Mouse (Mus musculus) liver, embryonic 13.5 days (tissue): ENCODE data around the gene Dalrd3. TPM values are rescaled to one million over a fixed set of nuclear protein-coding genes. Genes with fewer than 3 reads are reported as not detected.

Source experiments
- ATAC-seq: fragments of 200-750 bp; cut with Nextera tagmentation; 2 replicates; pipeline ENCODE4 v1.8.0; 2017; ENCODE audit warnings: low read depth, mild to moderate bottlenecking, moderate number of reproducible peaks, moderate library complexity
- DNase-seq: peaks from one replicate; pipeline ENCODE4 v3.0.0; 2022
- H3K27ac ChIP-seq: fragments of 300-500 bp; sonication (generic); 2 replicates; pipeline ENCODE4 v1.5.1; 2015; ENCODE audit warnings: moderate library complexity, mild to moderate bottlenecking, inconsistent platforms
- H3K27me3 ChIP-seq: fragments of 300-500 bp; sonication (generic); 2 replicates; pipeline ENCODE4 v1.6.1; 2015; ENCODE audit warnings: mild to moderate bottlenecking, inconsistent platforms
- H3K36me3 ChIP-seq: fragments of 300-500 bp; sonication (generic); 2 replicates; pipeline ENCODE4 v1.6.1; 2015; ENCODE audit warnings: mild to moderate bottlenecking, inconsistent platforms
- H3K4me1 ChIP-seq: fragments of 300-500 bp; sonication (generic); replicated peaks from 2 replicates; pipeline ENCODE4 v1.6.1; 2015; ENCODE audit warnings: inconsistent platforms
- H3K4me2 ChIP-seq: fragments of 300-500 bp; sonication (generic); 2 replicates; pipeline ENCODE4 v1.6.1; 2015; ENCODE audit warnings: inconsistent platforms, mild to moderate bottlenecking, moderate library complexity
- H3K4me3 ChIP-seq: fragments of 300-500 bp; sonication (generic); replicated peaks from 2 replicates; pipeline ENCODE4 v1.5.1; 2015; ENCODE audit warnings: mild to moderate bottlenecking, inconsistent platforms
- H3K9ac ChIP-seq: fragments of 300-500 bp; sonication (generic); 2 replicates; pipeline ENCODE4 v1.6.1; 2015; ENCODE audit warnings: mild to moderate bottlenecking, inconsistent platforms
- H3K9me3 ChIP-seq: fragments of 300-500 bp; sonication (generic); replicated peaks from 2 replicates; pipeline ENCODE4 v1.6.1; 2016; ENCODE audit warnings: inconsistent platforms
- WGBS: fragments of 180-500 bp; shearing (Covaris S2); methylation state at CpG from one replicate; pipeline ENCODE4 v1.1.7; 2015; ENCODE audit not compliant: insufficient replicate concordance; 5-methylcytosine and 5-hydroxymethylcytosine counted together
- polyA plus RNA-seq: library from polyadenylated mRNA; unstranded; fragments of >200 nt; fragmentation: Nextera tagmentation; extraction: Ambion mirVana; gene quantifications from 2 replicates; pipeline ENCODE4 v1.2.1, GENCODE M21; 2015

The Dalrd3 gene
- polyA plus RNA-seq, result 40.5 and 43.2 TPM in 2 replicates

DNA sequence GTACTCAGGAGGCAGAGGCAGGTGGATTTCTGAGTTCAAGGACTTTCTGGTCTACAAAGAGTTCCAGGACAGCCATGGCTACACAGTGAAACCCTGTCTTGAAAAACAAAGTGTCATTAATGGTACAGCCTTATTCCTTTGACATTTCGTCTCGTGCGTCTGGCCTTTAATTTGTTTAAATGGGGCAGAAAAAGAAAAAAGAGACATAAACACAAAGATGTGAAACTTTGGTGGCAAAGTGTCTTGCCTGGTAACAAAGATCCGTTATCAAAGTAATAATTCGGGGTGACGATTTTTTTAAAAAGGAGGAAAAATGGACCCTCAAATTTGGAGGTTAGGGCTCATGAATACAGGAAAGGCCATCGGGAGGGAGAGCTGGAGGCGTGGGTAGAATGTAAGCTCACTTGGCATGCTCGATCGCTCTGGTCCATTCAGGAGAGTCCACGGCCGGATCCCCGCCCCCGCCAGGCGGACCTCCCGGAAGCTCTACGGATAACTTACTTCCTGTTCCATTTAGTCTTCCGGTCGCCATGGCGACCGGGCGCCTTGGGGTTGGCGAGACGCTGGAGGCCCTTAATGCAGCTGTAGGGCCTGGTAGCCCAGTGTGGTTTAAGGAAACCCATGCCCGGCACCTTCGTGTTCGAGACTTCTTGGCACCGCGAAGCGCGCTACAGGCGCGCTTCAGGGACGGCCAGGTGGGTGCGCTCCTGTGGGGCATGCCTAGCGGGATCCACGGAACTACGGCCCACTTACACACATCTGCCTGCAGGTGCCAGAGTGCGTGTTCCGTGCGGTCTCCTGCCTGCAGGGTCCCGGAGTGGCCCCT lies at the start of gene Dalrd3:
Gene Dalrd3, plus strand, starts transcription at position 506 of the 826 bp plus-strand sequence.
- ATAC-seq, result peak; percentile 66
- Histone ChIP-seq H3K4me1 (peaks cover 57% of the 10 kb centered on the region), H3K36me3 (peaks cover 49% of the 10 kb centered on the region), H3K27ac (peak within 1 kb of the TSS; percentile 98), H3K9ac (peak within 1 kb of the TSS; percentile 91), H3K27me3 (no peaks in the 10 kb centered on the region), H3K4me2 (peak within 1 kb of the TSS; percentile 100), H3K9me3 (no peaks in the 10 kb centered on the region), H3K4me3 (peak within 1 kb of the TSS; percentile 84)
- DNase-seq, result peak; percentile 88
- WGBS, result 4% methylated on average over 42 of the region's 42 CpGs

DNA sequence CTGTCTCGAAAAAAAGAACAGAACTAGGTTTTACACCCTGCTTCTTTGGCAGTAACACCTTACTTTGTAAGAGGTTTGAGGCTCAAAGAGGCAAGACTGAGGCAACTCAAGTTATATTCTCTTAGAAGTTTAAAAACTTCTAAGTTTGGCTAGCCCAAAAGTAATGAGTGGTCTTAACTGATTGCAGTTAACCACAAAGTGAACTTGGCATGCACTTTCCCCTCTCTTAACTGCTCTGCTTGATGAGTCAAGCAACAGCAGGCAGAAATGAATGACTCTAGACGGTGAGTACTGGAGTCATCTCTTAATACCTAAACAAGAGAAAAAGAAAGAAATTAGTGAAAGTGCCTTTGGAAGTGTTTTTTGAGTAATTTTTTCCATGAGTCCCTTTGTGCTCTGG lies 48.1 kb upstream of the Dalrd3 start:
- H3K4me3 ChIP-seq, result no peak overlapping the region
- DNase-seq (no peak), ATAC-seq (no peak)
- H3K4me2 ChIP-seq, result no peak overlapping the region
- no peaks in the 10 kb centered on the region for H3K9me3 ChIP-seq
- peaks cover 23% of the 10 kb centered on the region for H3K4me1 ChIP-seq
- no peak overlapping the region for H3K9ac ChIP-seq
- H3K36me3 ChIP-seq, result peaks cover 32% of the 10 kb centered on the region
- WGBS, result 62% methylated on average over 2 of the region's 2 CpGs
- H3K27me3 ChIP-seq, result no peaks in the 10 kb centered on the region
- H3K27ac ChIP-seq, result no peak overlapping the region

DNA sequence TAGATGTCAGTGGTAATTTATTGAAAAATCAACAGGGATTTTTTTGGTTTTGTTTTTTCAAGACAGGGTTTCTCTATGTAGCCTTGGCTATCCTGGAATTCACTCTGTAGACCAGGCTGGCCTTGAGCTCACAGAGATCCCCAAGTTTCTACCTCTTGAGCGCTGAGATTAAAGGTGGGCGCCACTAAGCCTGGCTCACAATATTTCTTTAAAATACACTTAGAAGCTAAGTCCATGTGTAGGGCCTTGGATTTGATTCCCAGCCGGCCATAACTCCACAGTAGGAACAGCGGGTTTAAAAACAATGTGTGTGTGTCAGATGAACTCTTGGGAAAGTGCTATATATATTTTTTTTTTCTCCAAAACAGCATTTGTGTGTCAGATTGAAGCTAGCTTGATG lies 46.3 kb upstream of the Dalrd3 start:
- Histone ChIP-seq H3K4me1 (peaks cover 23% of the 10 kb centered on the region), H3K4me3 (no peak overlapping the region), H3K27ac (no peak overlapping the region), H3K9ac (no peak overlapping the region), H3K4me2 (no peak overlapping the region), H3K9me3 (no peaks in the 10 kb centered on the region), H3K27me3 (no peaks in the 10 kb centered on the region), H3K36me3 (peaks cover 40% of the 10 kb centered on the region)
- no peak for ATAC-seq
- DNase-seq, result no peak
- WGBS, result 91% methylated on average over 4 of the region's 4 CpGs

GRCm38 (mm10) chr9:108525400-108525799 lies 44.3 kb upstream of the Dalrd3 start:
- Histone ChIP-seq H3K9me3 (no peaks in the 10 kb centered on the region), H3K27ac (no peak overlapping the region), H3K4me3 (no peak overlapping the region), H3K27me3 (no peaks in the 10 kb centered on the region), H3K4me1 (peaks cover 6% of the 10 kb centered on the region), H3K36me3 (peaks cover 48% of the 10 kb centered on the region), H3K4me2 (no peak overlapping the region), H3K9ac (no peak overlapping the region)
- DNase-seq (no peak), ATAC-seq (no peak)
- WGBS, result 75% methylated on average over 3 of the region's 3 CpGs

DNA sequence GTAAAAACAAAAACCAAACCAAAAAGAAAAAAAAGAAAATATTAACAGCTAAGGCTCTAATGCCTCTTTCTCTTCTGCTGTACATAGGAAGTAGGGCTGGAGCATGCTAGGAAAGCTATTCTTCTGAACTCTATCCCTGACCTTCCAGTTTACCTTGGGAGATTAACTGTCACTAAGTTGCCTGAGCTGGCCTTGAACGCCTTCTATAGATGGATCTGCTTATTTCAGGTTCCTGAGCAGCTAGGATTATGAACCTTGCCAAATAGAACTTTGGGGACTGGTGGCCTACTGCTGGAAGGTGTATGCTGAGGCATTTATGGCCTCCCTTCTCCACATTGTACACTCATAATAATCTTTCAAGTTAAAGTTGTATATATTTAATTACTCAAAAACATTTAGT lies 38.7 kb upstream of the Dalrd3 start:
- WGBS, result 81% methylated on average over 1 of the region's 1 CpGs
- no peaks in the 10 kb centered on the region for H3K27me3 ChIP-seq
- H3K27ac ChIP-seq, result no peak overlapping the region
- no peak overlapping the region for H3K9ac ChIP-seq
- H3K4me1 ChIP-seq, result no peaks in the 10 kb centered on the region
- no peak overlapping the region for H3K4me2 ChIP-seq
- peaks cover 84% of the 10 kb centered on the region for H3K36me3 ChIP-seq
- DNase-seq, result no peak
- ATAC-seq, result no peak
- no peaks in the 10 kb centered on the region for H3K9me3 ChIP-seq
- H3K4me3 ChIP-seq, result no peak overlapping the region

DNA sequence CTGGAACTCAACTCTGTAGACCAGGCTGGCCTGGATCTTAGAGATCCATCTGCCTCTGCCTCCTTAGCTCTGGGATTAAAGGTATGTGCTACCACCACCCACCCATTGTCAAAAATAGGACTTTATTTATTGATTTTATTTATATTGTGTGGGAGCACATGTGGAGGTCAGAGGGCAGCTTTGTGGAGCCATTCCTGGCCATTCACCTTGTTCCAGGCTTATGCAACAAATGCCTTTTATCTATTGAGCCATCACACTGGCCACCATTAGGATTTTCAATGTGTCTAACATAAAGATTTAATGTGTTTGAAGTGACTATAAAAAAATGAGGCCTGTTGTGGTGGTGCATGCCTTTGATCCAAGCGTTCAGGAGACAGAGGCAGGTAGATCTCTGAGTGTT lies 38.2 kb upstream of the Dalrd3 start:
- WGBS, result 92% methylated on average over 1 of the region's 1 CpGs
- ATAC-seq, result no peak
- no peak overlapping the region for H3K27ac ChIP-seq
- H3K9ac ChIP-seq, result no peak overlapping the region
- no peaks in the 10 kb centered on the region for H3K4me1 ChIP-seq
- H3K36me3 ChIP-seq, result peaks cover 89% of the 10 kb centered on the region
- no peak overlapping the region for H3K4me2 ChIP-seq
- no peak overlapping the region for H3K4me3 ChIP-seq
- DNase-seq, result no peak
- H3K9me3 ChIP-seq, result no peaks in the 10 kb centered on the region
- no peaks in the 10 kb centered on the region for H3K27me3 ChIP-seq

GRCm38 (mm10) chr9:108540846-108541245 lies 28.8 kb upstream of the Dalrd3 start:
- DNase-seq, result no peak
- no peak overlapping the region for H3K27ac ChIP-seq
- H3K4me3 ChIP-seq, result no peak overlapping the region
- peaks cover 92% of the 10 kb centered on the region for H3K36me3 ChIP-seq
- H3K4me1 ChIP-seq, result no peaks in the 10 kb centered on the region
- ATAC-seq, result no peak
- no peaks in the 10 kb centered on the region for H3K27me3 ChIP-seq
- H3K9ac ChIP-seq, result no peak overlapping the region
- no peak overlapping the region for H3K4me2 ChIP-seq
- H3K9me3 ChIP-seq, result no peaks in the 10 kb centered on the region

- Histone ChIP-seq H3K27me3 (no peaks in the 10 kb centered on the region), H3K4me3 (no peak overlapping the region), H3K9ac (no peak overlapping the region), H3K27ac (no peak overlapping the region), H3K4me1 (peaks cover 9% of the 10 kb centered on the region), H3K9me3 (no peaks in the 10 kb centered on the region), H3K36me3 (peaks cover 97% of the 10 kb centered on the region), H3K4me2 (no peak overlapping the region)
- no peak for DNase-seq
- no peak for ATAC-seq
- 91% methylated on average over 3 of the region's 3 CpGs for WGBS
Measured at GRCm38 (mm10) chr9:108545986-108546385, 23.7 kb upstream of the Dalrd3 start.

GRCm38 (mm10) chr9:108546875-108547274 lies 22.8 kb upstream of the Dalrd3 start:
- H3K4me2 ChIP-seq, result no peak overlapping the region
- H3K9me3 ChIP-seq, result no peaks in the 10 kb centered on the region
- DNase-seq, result no peak
- H3K4me1 ChIP-seq, result peaks cover 9% of the 10 kb centered on the region
- ATAC-seq, result no peak
- peaks cover 96% of the 10 kb centered on the region for H3K36me3 ChIP-seq
- no peaks in the 10 kb centered on the region for H3K27me3 ChIP-seq
- no peak overlapping the region for H3K9ac ChIP-seq
- H3K4me3 ChIP-seq, result no peak overlapping the region
- no peak overlapping the region for H3K27ac ChIP-seq
- WGBS, result 80% methylated on average over 1 of the region's 1 CpGs

DNA sequence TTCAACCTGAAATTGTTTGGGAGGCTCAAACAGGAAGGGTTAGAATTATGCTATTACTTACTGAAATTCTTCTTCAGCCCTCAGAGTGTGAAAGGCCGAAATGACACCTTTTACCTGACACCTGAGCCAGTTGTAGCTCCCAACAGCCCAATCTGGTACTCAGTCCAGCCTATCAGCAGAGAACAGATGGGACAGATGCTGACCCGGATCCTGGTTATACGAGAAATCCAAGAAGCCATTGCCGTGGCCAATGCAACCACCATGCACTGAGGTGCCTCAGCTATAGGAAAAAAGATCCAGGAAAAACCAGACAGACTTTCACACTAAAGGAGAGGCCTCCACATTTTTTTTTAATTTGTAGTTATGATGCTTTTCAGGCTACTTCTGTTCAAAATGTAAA lies 10.5 kb upstream of the Dalrd3 start:
- Histone ChIP-seq H3K27ac (no peak overlapping the region), H3K4me3 (no peak overlapping the region), H3K9me3 (no peaks in the 10 kb centered on the region), H3K9ac (no peak overlapping the region), H3K4me1 (peaks cover 45% of the 10 kb centered on the region), H3K36me3 (peaks cover 83% of the 10 kb centered on the region), H3K4me2 (no peak overlapping the region), H3K27me3 (no peaks in the 10 kb centered on the region)
- ATAC-seq, result no peak
- DNase-seq, result no peak
- 68% methylated on average over 4 of the region's 4 CpGs for WGBS

- DNase-seq, result peak; percentile 94
- peaks cover 84% of the 10 kb centered on the region for H3K36me3 ChIP-seq
Measured at GRCm38 (mm10) chr9:108560227-108560841, 9.4 kb upstream of the Dalrd3 start, which contains the start of gene Impdh2. Impdh2 (plus strand) TSS chr9:108560286.

More at GRCm38 (mm10) chr9:108560227-108560841, 9.4 kb upstream of the Dalrd3 start, which contains the start of gene Impdh2:
- Histone ChIP-seq H3K9me3 (no peaks in the 10 kb centered on the region), H3K9ac (peak within 1 kb of the TSS; percentile 86), H3K27me3 (no peaks in the 10 kb centered on the region), H3K4me1 (peaks cover 53% of the 10 kb centered on the region), H3K27ac (peak within 1 kb of the TSS; percentile 57), H3K4me2 (peak within 1 kb of the TSS; percentile 78), H3K4me3 (peak within 1 kb of the TSS; percentile 68)
- under 1% methylated on average over 53 of the region's 53 CpGs for WGBS
- ATAC-seq, result peak; percentile 97
